Mouse (Mus musculus) erythroblast, adult 5-6 weeks (primary cell): ENCODE measurements around the gene Alkal2. TPM values are rescaled to one million over a fixed set of nuclear protein-coding genes. Genes with fewer than 3 reads are reported as not detected.
A peak's percentile ranks its signal among the peaks of the same experiment; 100 is the strongest.

Experiments used
- ATAC-seq: replicated peaks from 2 replicates; pipeline ENCODE4 v1.8.0; 2016; ENCODE audit warnings: moderate number of reproducible peaks, mild to moderate bottlenecking, moderate TSS enrichment, inconsistent platforms; ENCODE audit not compliant: poor library complexity, low FRiP score, severe bottlenecking
- total RNA-seq, 2 experiments: library from RNA; stranded (forward) in 1 of 2; stranded (reverse) in 1 of 2; fragments of 150-400 nt in 1 of 2; fragments of 200-764, 138-1000 nt in 1 of 2; gene quantifications; 2 replicates each; pipeline versions ENCODE4 v1.2.3 to v1.2.4; 2015 to 2017; ENCODE audit warnings: low replicate concordance in 2 of 2

The Alkal2 gene
- total RNA-seq, 2 experiments from 2014 or later: not detected

- ATAC-seq: peak; percentile 14
Observed at GRCm38 (mm10) chr12:30912048-30912381, 27.9 kb downstream of the Alkal2 start.

GRCm38 (mm10) chr12:30912840-30913239 is 28.7 kb downstream of the Alkal2 start:
- ATAC-seq: no peak

- ATAC-seq: peak; percentile 92
Observed at GRCm38 (mm10) chr12:30922401-30922800, 38.3 kb downstream of the Alkal2 start.

GRCm38 (mm10) chr12:30928182-30928581 is 44.1 kb downstream of the Alkal2 start:
- no peak for ATAC-seq

GRCm38 (mm10) chr12:30933299-30933698 is 49.2 kb downstream of the Alkal2 start:
- ATAC-seq: no peak

GRCm38 (mm10) chr12:30936899-30937298 is 52.8 kb downstream of the Alkal2 start:
- ATAC-seq: no peak

Other genes starting within 250 kb of the Alkal2 start
- 89.7 and 118 TPM in 2 replicates for gene Acp1, start 27.3 kb downstream of the Alkal2 start, total RNA-seq (2015; ENCODE audit: low replicate concordance)
- gene Acp1, start 27.3 kb downstream of the Alkal2 start, total RNA-seq (2017; ENCODE audit: low replicate concordance): 157 and 168 TPM in 2 replicates
- 36.7 and 76.9 TPM in 2 replicates for gene Sh3yl1, start 27.3 kb downstream of the Alkal2 start, total RNA-seq (2015; ENCODE audit: low replicate concordance)
- 56.0 and 76.3 TPM in 2 replicates for gene Sh3yl1, start 27.3 kb downstream of the Alkal2 start, total RNA-seq (2017; ENCODE audit: low replicate concordance)
- gene Fam110c, start 189.5 kb downstream of the Alkal2 start, total RNA-seq (2015; ENCODE audit: low replicate concordance): 1.3 and 3.8 TPM in 2 replicates
- gene Fam110c, start 189.5 kb downstream of the Alkal2 start, total RNA-seq (2017; ENCODE audit: low replicate concordance): 2.9 and 3.5 TPM in 2 replicates